Mouse (Mus musculus) limb, embryonic 12.5 days (tissue): Measurements from ENCODE around the gene Dusp11. TPM values are rescaled to one million over a fixed set of nuclear protein-coding genes. Genes with fewer than 3 reads are reported as not detected.
"Not testable (repeated sequence)": the region's sequence is repeated elsewhere in the genome, so short reads cannot be mapped to it uniquely, and the experiment has no call there.

Source experiments
- ATAC-seq: fragments of 200-750 bp; cut with Nextera tagmentation; 2 replicates; pipeline ENCODE4 v1.8.0; 2017; ENCODE audit warnings: low read depth, moderate TSS enrichment; ENCODE audit not compliant: insufficient number of reproducible peaks, insufficient read depth, low FRiP score, low TSS enrichment
- H3K27ac ChIP-seq: fragments of 300-500 bp; sonication (generic); 2 replicates; pipeline ENCODE4 v1.5.1; 2016; ENCODE audit warnings: mild to moderate bottlenecking, moderate library complexity
- H3K27me3 ChIP-seq: fragments of 300-500 bp; sonication (generic); 2 replicates; pipeline ENCODE4 v1.6.1; 2016; ENCODE audit warnings: mild to moderate bottlenecking, moderate library complexity
- H3K36me3 ChIP-seq: fragments of 300-500 bp; sonication (generic); 2 replicates; pipeline ENCODE4 v1.6.1; 2016; ENCODE audit warnings: mild to moderate bottlenecking, moderate library complexity
- H3K4me1 ChIP-seq: fragments of 300-500 bp; sonication (generic); replicated peaks from 2 replicates; pipeline ENCODE4 v1.6.1; 2016
- H3K4me2 ChIP-seq: fragments of 300-500 bp; sonication (generic); 2 replicates; pipeline ENCODE4 v1.6.1; 2016; ENCODE audit warnings: mild to moderate bottlenecking, moderate library complexity
- H3K4me3 ChIP-seq: fragments of 300-500 bp; sonication (generic); replicated peaks from 2 replicates; pipeline ENCODE4 v1.5.1; 2016; ENCODE audit warnings: mild to moderate bottlenecking
- H3K9ac ChIP-seq: fragments of 300-500 bp; sonication (generic); replicated peaks from 2 replicates; pipeline ENCODE4 v1.6.1; 2016; ENCODE audit warnings: mild to moderate bottlenecking, moderate library complexity
- H3K9me3 ChIP-seq: fragments of 300-500 bp; sonication (generic); 2 replicates; pipeline ENCODE4 v1.6.1; 2016; ENCODE audit warnings: mild to moderate bottlenecking, moderate library complexity
- WGBS: fragments of 180-500 bp; shearing (Covaris S2); methylation state at CpG from one replicate; pipeline ENCODE4 v1.1.7; 2016; 5-methylcytosine and 5-hydroxymethylcytosine counted together
- polyA plus RNA-seq: library from polyadenylated mRNA; unstranded; fragments of >200 nt; fragmentation: Nextera tagmentation; extraction: Ambion mirVana; gene quantifications from 2 replicates; pipeline ENCODE4 v1.2.1, GENCODE M21; 2016

Gene Dusp11
- polyA plus RNA-seq, 1 experiment from 2014 or later, result 46.0 TPM

DNA sequence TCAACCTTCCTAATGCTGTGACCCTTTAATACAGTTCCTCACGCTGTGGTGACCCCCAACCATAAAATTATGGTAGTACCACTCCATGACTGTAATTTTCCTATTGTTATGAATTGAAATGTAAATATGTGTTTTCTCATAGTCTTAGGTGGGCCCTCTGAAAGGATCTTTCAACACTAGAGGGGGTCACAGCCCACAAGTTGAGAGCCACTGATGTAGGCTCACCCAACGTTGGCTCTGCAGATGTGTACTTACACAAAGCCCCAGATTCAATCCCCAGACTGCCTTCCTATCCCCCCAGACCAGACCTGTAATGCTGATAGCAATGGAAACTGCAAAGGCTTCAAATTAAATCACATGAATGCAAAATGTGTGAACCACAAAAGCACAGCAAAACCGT, 25.8 kb downstream of the Dusp11 start:
- no peak overlapping the region for H3K9ac ChIP-seq
- H3K9me3 ChIP-seq, result no peaks in the 10 kb centered on the region
- H3K4me1 ChIP-seq, result peaks cover 4% of the 10 kb centered on the region; the same call in 1 of the 2 replicates
- H3K4me3 ChIP-seq, result no peak overlapping the region
- peaks cover 13% of the 10 kb centered on the region for H3K36me3 ChIP-seq
- ATAC-seq, result no peak
- no peak overlapping the region for H3K27ac ChIP-seq
- H3K4me2 ChIP-seq, result no peak overlapping the region
- 70% methylated on average over 3 of the region's 3 CpGs for WGBS
- no peaks in the 10 kb centered on the region for H3K27me3 ChIP-seq

DNA sequence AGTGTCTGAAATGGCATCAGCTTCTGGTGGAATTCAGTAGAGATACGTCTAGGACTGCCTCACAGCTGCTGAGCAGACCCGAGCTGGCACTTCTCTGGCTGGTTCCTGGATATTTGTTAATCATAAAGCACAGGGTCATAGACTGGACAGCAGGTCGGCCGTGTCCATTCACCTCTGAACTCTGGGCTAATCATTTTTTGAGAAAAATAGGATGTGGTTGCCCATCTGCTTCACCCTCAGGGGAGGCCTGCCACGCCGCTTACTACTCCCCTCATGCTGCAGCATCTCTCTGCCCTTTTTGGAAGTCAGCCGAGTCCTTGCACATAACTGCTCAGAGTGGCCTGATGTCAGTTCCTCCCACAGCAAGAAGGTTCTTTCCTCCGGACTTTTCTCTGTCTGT, 27.4 kb downstream of the Dusp11 start:
- Histone ChIP-seq H3K36me3 (peaks cover 29% of the 10 kb centered on the region), H3K4me3 (no peak overlapping the region), H3K9ac (no peak overlapping the region), H3K27me3 (no peaks in the 10 kb centered on the region), H3K27ac (no peak overlapping the region), H3K9me3 (no peaks in the 10 kb centered on the region), H3K4me2 (no peak overlapping the region), H3K4me1 (peaks cover 4% of the 10 kb centered on the region; the same call in 1 of the 2 replicates)
- ATAC-seq, result no peak
- 83% methylated on average over 8 of the region's 8 CpGs for WGBS

- Histone ChIP-seq H3K9ac (no peak overlapping the region), H3K36me3 (peaks cover 71% of the 10 kb centered on the region), H3K9me3 (no peaks in the 10 kb centered on the region), H3K4me2 (no peak overlapping the region), H3K4me1 (no peaks in the 10 kb centered on the region), H3K27me3 (no peaks in the 10 kb centered on the region), H3K4me3 (no peak overlapping the region), H3K27ac (no peak overlapping the region)
- 85% methylated on average over 1 of the region's 1 CpGs for WGBS
- no peak for ATAC-seq
These were observed 32.2 kb downstream of the Dusp11 start for GRCm38 (mm10) chr6:85929312-85929711.

DNA sequence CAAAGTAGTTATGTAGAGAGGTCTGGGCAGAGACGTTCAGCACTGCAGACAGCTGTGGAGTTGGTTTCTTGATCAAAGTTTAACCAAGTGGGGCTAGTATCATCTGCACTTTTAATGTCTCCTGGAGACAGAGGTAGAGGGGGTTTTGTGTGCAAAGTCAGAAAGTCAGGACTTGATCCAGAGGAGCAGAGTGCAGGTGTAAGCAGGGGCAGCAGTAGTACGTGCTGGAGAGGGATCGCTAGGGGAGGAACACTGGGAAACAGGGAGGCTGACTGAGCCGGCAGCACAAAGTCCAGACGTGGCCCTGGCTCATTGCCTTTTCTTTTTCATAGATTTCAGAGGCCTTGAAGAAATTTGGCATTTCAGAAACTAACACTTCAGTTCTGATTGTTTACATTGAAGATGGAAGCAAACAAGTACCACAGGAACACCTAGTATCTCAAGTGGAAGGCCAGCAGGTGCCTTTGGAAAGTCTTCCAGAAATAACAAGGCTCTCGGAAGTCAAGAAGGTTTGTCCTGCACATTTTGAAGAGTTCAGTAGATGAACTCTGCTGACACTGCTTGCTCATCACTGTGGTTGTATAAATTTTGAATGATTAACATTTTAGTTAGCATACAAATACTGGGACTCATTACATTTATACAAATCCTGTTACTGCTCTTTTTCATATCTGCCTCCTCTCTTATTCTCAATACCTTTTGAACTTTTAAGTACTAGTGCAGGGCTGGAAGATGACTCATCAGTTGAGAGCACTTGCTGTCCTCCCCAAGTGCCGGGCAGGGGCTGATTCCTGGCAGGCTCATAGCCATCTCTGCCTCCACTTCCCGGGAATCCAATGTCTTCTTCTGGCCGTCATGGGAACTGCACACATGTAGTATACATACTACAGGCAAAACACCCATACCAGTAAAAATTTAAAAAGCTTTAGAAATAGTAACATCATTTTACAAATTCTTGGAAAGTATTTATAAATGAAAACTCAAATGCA, 33.7 kb downstream of the Dusp11 start:
- ATAC-seq, result no peak

GRCm38 (mm10) chr6:85926709-85927108, 34.8 kb downstream of the Dusp11 start:
- Histone ChIP-seq H3K9ac (no peak overlapping the region), H3K27me3 (no peaks in the 10 kb centered on the region), H3K4me3 (no peak overlapping the region), H3K4me1 (no peaks in the 10 kb centered on the region), H3K27ac (no peak overlapping the region), H3K4me2 (no peak overlapping the region), H3K9me3 (no peaks in the 10 kb centered on the region), H3K36me3 (peaks cover 70% of the 10 kb centered on the region)
- WGBS, result 95% methylated on average over 1 of the region's 1 CpGs
- no peak for ATAC-seq

More for the DNA sequence above, 33.7 kb downstream of the Dusp11 start:
- H3K4me3 ChIP-seq, result no peak overlapping the region
- no peaks in the 10 kb centered on the region for H3K27me3 ChIP-seq
- WGBS, result 93% methylated on average over 9 of the region's 9 CpGs
- H3K36me3 ChIP-seq, result peaks cover 62% of the 10 kb centered on the region
- no peak overlapping the region for H3K27ac ChIP-seq
- H3K4me1 ChIP-seq, result no peaks in the 10 kb centered on the region
- H3K9me3 ChIP-seq, result no peaks in the 10 kb centered on the region
- H3K4me2 ChIP-seq, result no peak overlapping the region
- H3K9ac ChIP-seq, result no peak overlapping the region

DNA sequence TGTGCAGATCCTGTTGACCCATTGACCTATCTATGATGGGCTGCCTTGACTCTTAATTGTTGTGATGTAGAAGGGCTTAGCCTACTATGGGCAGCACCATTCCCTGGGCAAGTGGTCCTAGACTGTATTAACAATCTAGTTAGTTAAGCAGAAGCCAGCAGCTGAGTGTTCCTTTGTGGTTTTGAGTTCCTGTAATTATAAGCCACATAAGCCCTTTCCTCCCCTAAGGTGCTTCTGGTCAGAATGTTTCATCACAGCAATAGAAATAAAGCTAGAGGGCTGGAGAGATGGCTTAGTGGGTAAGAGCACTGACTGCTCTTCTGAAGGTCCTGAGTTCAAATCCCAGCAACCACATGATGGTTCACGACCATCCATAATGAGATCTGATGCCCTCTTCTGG, 37.8 kb downstream of the Dusp11 start:
- no peak for ATAC-seq
- no peak overlapping the region for H3K4me2 ChIP-seq
- 90% methylated on average over 1 of the region's 1 CpGs for WGBS
- H3K4me1 ChIP-seq, result no peaks in the 10 kb centered on the region
- no peak overlapping the region for H3K9ac ChIP-seq
- no peaks in the 10 kb centered on the region for H3K27me3 ChIP-seq
- no peaks in the 10 kb centered on the region for H3K9me3 ChIP-seq
- peaks cover 51% of the 10 kb centered on the region for H3K36me3 ChIP-seq
- no peak overlapping the region for H3K4me3 ChIP-seq
- no peak overlapping the region for H3K27ac ChIP-seq

- Histone ChIP-seq H3K9me3 (no peaks in the 10 kb centered on the region), H3K27ac (no peak overlapping the region), H3K4me3 (no peak overlapping the region), H3K27me3 (no peaks in the 10 kb centered on the region), H3K4me1 (peaks cover 9% of the 10 kb centered on the region), H3K4me2 (no peak overlapping the region), H3K9ac (no peak overlapping the region), H3K36me3 (peaks cover 12% of the 10 kb centered on the region)
- ATAC-seq, result no peak
- 95% methylated on average over 4 of the region's 4 CpGs for WGBS
These were observed 42.1 kb downstream of the Dusp11 start for GRCm38 (mm10) chr6:85919401-85919800.

GRCm38 (mm10) chr6:85918341-85918740, 43.1 kb downstream of the Dusp11 start:
- not testable (repeated sequence) for H3K9me3 ChIP-seq, H3K27ac ChIP-seq, H3K9ac ChIP-seq, H3K4me3 ChIP-seq, ATAC-seq, H3K4me2 ChIP-seq, H3K27me3 ChIP-seq, H3K4me1 ChIP-seq
- peaks cover 12% of the 10 kb centered on the region for H3K36me3 ChIP-seq
- 94% methylated on average over 3 of the region's 3 CpGs for WGBS

GRCm38 (mm10) chr6:85916596-85916995, 44.9 kb downstream of the Dusp11 start:
- Histone ChIP-seq H3K4me2 (peak overlapping the region; percentile 86), H3K27ac (peak overlapping the region; percentile 89), H3K9ac (peak overlapping the region; percentile 75), H3K9me3 (no peaks in the 10 kb centered on the region), H3K4me3 (peak overlapping the region; percentile 57), H3K4me1 (peaks cover 9% of the 10 kb centered on the region), H3K27me3 (no peaks in the 10 kb centered on the region), H3K36me3 (peaks cover 3% of the 10 kb centered on the region)
- 86% methylated on average over 6 of the region's 6 CpGs for whole genome bisulfite sequencing
- ATAC-seq, result no peak

GRCm38 (mm10) chr6:85915539-85916513, 45.6 kb downstream of the Dusp11 start, which contains the start of gene Nat8f1:
TSS of gene Nat8f1 (minus strand) at chr6:85915687.
- H3K4me2 ChIP-seq, result peak within 1 kb of the TSS; percentile 86
- not testable (repeated sequence) for H3K36me3 ChIP-seq, H3K27me3 ChIP-seq, H3K4me1 ChIP-seq, H3K9me3 ChIP-seq
- H3K27ac ChIP-seq, result peak within 1 kb of the TSS; percentile 89
- ATAC-seq, result peak; percentile 95
- peak within 1 kb of the TSS; percentile 57 for H3K4me3 ChIP-seq
- peak within 1 kb of the TSS; percentile 75 for H3K9ac ChIP-seq
- WGBS, result 1% methylated on average over 61 of the region's 61 CpGs

DNA sequence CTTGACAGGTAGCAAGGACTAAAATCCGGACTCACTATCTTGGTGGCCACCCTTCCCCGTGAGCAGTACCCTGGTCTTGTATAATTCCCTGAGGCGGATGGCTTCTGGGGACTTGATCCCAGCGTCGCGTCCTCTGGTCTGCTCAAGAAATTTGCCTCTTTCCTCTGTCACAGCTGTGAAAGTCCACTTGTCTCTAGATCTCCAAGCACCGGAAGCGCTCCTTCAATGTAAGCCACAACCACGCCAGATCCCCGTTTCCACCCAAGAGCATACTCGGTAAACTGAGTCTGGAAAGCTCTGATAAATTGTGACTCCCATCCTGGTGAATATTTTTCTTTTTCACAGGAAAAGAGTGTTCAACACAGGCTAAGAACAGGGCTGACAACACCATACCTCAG, 46.3 kb downstream of the Dusp11 start:
- Histone ChIP-seq H3K4me1 (peaks cover 9% of the 10 kb centered on the region), H3K27me3 (no peaks in the 10 kb centered on the region), H3K9me3 (no peaks in the 10 kb centered on the region), H3K27ac (peak overlapping the region; percentile 89), H3K4me2 (peak overlapping the region; percentile 86), H3K9ac (peak overlapping the region; percentile 75), H3K36me3 (no peaks in the 10 kb centered on the region), H3K4me3 (peak overlapping the region; percentile 57)
- 5% methylated on average over 11 of the region's 11 CpGs for WGBS
- no peak for ATAC-seq
